Comparison of ENCODE assay signal across 7 mouse cellular contexts in genomic region chr3:142530087-142530953, GRCm38 (mm10). TPM values are rescaled to one million over a fixed set of nuclear protein-coding genes. Genes with fewer than 3 reads are reported as not detected.
DNase-seq lines count a peak whose midpoint lies in the region; ATAC-seq lines count a peak whose summit lies in the region.

Gene Gbp7 (plus strand): TSS chr3:142530342.

- ATAC-seq in activated CD4-positive, CD25-positive, alpha-beta regulatory T cell, adult 4 months = peak; percentile 79
- peak; percentile 93 for ATAC-seq in intestine, embryonic 16.5 days

- peak within 1 kb of the TSS; percentile 75 for H3K4me3 ChIP-seq in intestine, embryonic 16.5 days (ENCODE audit: low read length)
- peak within 1 kb of the TSS; percentile 67 for H3K4me3 ChIP-seq in midbrain, embryonic 10.5 days

- WGBS in intestine, embryonic 16.5 days = 1% methylated on average over 30 of the region's 30 CpGs
- WGBS in midbrain, embryonic 10.5 days = 4% methylated on average over 30 of the region's 30 CpGs

- H3K27ac ChIP-seq in intestine, embryonic 16.5 days (ENCODE audit: low read length) = no peak within 1 kb of the TSS
- H3K27ac ChIP-seq in midbrain, embryonic 10.5 days (replicated peaks) = peak within 1 kb of the TSS; percentile 64

- no peaks in the 10 kb centered on the region for H3K27me3 ChIP-seq in intestine, embryonic 16.5 days (replicated peaks; ENCODE audit: control insufficient read depth, insufficient read depth, low read length)
- peaks cover 22% of the 10 kb centered on the region for H3K27me3 ChIP-seq in midbrain, embryonic 10.5 days (ENCODE audit: low read depth, poor library complexity, severe bottlenecking)

- H3K9ac ChIP-seq in intestine, embryonic 16.5 days (ENCODE audit: low read depth, low read length) = peak within 1 kb of the TSS; percentile 75

- peak within 1 kb of the TSS; percentile 75 for H3K4me2 ChIP-seq in intestine, embryonic 16.5 days (ENCODE audit: low read depth, low read length)

- no peaks in the 10 kb centered on the region for H3K36me3 ChIP-seq in intestine, embryonic 16.5 days (ENCODE audit: control insufficient read depth, insufficient read depth, low read length)
- H3K36me3 ChIP-seq in midbrain, embryonic 10.5 days = no peaks in the 10 kb centered on the region

- H3K4me1 ChIP-seq in intestine, embryonic 16.5 days (ENCODE audit: control insufficient read depth, insufficient read depth, low read length) = peaks cover 2% of the 10 kb centered on the region; the same call in 1 of the 2 replicates
- H3K4me1 ChIP-seq in midbrain, embryonic 10.5 days = peaks cover 12% of the 10 kb centered on the region

- peak; percentile 59 for DNase-seq in embryo, embryonic 11 days
- DNase-seq in gastrocnemius, postnatal 36 days = peak; percentile 37 to 40
- peak; percentile 9 to 35 for DNase-seq in left cerebral cortex, postnatal 36 days (ENCODE audit: low spot score in 2 of 2)
- peak; percentile 46 for DNase-seq in midbrain, embryonic 10.5 days (ENCODE audit: low spot score)
- DNase-seq in skeletal muscle tissue, adult 2 months (ENCODE audit: low read depth, low spot score) = peak; percentile 83

- intact Hi-C loops in gastrocnemius, postnatal 36 days (cut with DNase I) = no loop called here
- intact Hi-C loops in left cerebral cortex, postnatal 36 days (cut with DNase I) = loop anchor here (2.0 kb wide), 1 partner anchor 36 kb away; no protein-coding TSS in a partner anchor

- H3K9me3 ChIP-seq in intestine, embryonic 16.5 days (ENCODE audit: control insufficient read depth, low read length) = no peaks in the 10 kb centered on the region
- no peaks in the 10 kb centered on the region for H3K9me3 ChIP-seq in midbrain, embryonic 10.5 days (replicated peaks)

RNA-seq across cellular contexts. Expression of gene Gbp7, which starts in this region (rescaled TPM):
- polyA plus RNA-seq in activated CD4-positive, CD25-positive, alpha-beta regulatory T cell, adult 4 months (2017; shearing (Covaris generic)) = 100 to 1,000 TPM; 226 to 256 TPM
- 10 to 100 TPM in 1 of 2 experiments, 1 to 10 TPM in 1; 9.4 to 19.1 TPM for total RNA-seq in gastrocnemius, postnatal 36 days (2021)
- polyA plus RNA-seq in intestine, embryonic 16.5 days (2015; fragmentation: Nextera tagmentation; extraction: Ambion mirVana) = 6.8 and 7.2 TPM in 2 replicates
- total RNA-seq in left cerebral cortex, postnatal 36 days (2021) = 1 to 10 TPM; 2.5 to 2.7 TPM
- polyA plus RNA-seq in midbrain, embryonic 10.5 days (2016; fragmentation: Nextera tagmentation; extraction: Ambion mirVana) = 0.88 and 1.8 TPM in 2 replicates

Comparison
In these comparisons a context has a peak if more than half of its experiments do, and no peak if none do; other contexts are left out.
1. RNA of gene Gbp7 (polyA plus RNA-seq): 226 to 256 TPM in activated CD4-positive, CD25-positive, alpha-beta regulatory T cell, adult 4 months; 6.8 to 7.2 TPM in intestine, embryonic 16.5 days and 0.88 to 1.8 TPM in midbrain, embryonic 10.5 days; every median in the first group is over 10 times any median in the second.
2. DNase-seq: peak in every context shown above with its lines; median percentile 83 in skeletal muscle tissue, adult 2 months; 59 in embryo, embryonic 11 days; 46 in midbrain, embryonic 10.5 days; 38 in gastrocnemius, postnatal 36 days; 22 in left cerebral cortex, postnatal 36 days.